Mouse (Mus musculus) heart, adult 2 months (tissue): ENCODE results near the gene Gon4l.
"Not testable (repeated sequence)": the region's sequence is repeated elsewhere in the genome, so short reads cannot be mapped to it uniquely, and the experiment has no call there.

ENCODE experiments used
- CTCF ChIP-seq: fragments of 200-600 bp; IDR thresholded peaks from 2 replicates; pipeline ENCODE4 v1.8.1; 2022; ENCODE audit warnings: antibody characterized with exemption, mild to moderate bottlenecking, moderate library complexity
- POLR2A ChIP-seq: fragments of 200-500 bp; IDR thresholded peaks from 2 replicates; pipeline ENCODE4 v1.6.1; 2011; ENCODE audit warnings: mild to moderate bottlenecking, low read depth, low read length, control low read depth; ENCODE audit not compliant: insufficient read depth

GRCm38 (mm10) chr3:88882536-88882935, 47.5 kb downstream of the Gon4l start:
- TF ChIP-seq POLR2A, CTCF: not testable (repeated sequence)
